Mouse (Mus musculus) retina, adult 2 months (tissue): ENCODE measurements around the gene Pdcl2.

Experiments
- DNase-seq: peaks from one replicate; pipeline ENCODE4 v3.0.0-alpha.2; 2012; ENCODE audit warnings: low read depth, low spot score

The Pdcl2 gene

GRCm38 (mm10) chr5:76330953-76331352 lies at the start of gene Pdcl2:
Pdcl2 (minus strand) TSS chr5:76331156.
- DNase-seq = no peak

DNA sequence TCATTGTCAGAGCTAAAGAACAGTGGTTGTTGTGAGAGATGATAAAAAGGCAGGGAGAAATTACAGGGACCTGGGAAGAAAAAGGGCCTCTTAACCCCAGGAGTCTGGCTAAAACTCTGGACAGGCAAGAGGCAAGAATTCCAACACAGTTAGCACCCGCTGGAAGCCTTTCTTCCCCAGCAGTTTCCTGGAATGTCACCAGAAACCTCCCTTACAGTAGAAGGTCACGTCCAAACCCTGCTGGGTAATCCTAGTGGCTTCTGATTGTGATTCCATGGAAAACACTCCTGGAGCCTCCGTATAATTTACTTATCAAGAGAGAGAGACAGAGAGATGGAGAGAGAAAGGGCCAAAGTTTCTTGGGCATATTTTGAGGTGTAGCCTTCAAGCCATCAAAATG lies 48.3 kb upstream of the Pdcl2 start:
- no peak for DNase-seq

GRCm38 (mm10) chr5:76369215-76369840 lies 38.4 kb upstream of the Pdcl2 start:
- no peak for DNase-seq

DNA sequence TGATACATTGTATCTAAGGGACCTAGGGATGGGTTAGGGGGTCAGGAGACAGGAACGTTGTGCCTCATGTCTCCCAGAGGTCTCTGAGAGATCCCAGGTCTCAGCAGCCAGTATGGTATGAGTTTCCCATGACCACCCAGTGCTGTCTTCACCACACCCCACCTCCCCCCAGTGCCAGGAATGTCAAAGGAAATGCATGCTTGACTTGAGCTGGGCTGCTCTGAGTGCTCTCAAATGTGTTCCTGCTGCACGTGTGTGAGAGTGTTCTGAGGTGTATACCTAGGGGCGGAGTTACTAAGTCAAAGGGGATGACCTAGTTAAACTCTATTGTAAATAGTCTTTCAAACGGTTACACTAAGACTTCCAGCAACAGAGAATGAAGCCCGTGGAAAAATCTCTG lies 34.5 kb upstream of the Pdcl2 start:
- DNase-seq = no peak

DNA sequence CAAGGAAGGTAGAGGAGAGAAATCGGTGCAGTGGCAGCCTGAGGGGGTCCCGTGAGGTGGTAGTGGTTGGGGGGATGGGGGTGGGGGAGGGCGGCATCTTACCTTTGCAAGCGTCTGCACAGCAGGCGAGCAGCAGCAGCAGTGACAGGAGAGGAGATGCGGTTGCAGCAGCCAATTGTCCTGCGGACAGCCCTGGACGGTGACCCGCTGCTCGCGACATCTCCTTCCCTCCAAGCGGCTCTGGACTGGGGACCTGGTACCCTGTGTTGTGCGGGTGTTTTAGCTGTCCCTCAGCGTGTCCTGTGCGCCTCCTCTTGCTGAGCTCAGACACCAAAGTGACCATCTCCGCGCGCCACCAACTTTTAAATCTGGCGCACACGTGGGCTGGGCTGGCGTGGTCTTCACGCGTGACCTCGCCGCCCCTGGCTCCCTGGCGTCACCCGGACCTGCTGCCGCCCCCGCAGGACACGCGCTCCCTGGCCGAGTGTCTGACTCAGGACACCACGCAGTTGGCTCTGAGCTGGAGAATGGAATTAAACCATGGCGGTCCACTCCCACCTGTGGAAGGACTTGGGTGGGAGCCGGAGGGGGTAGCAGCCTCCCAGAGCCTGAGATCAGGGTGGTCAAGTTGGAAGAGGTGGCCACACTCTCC lies 32.6 kb upstream of the Pdcl2 start, which contains the start of gene Nmu:
Gene Nmu, minus strand, starts transcription at position 336 of the 652 bp plus-strand sequence.
- no peak for DNase-seq

GRCm38 (mm10) chr5:76360786-76361185 lies 29.8 kb upstream of the Pdcl2 start:
- DNase-seq = no peak

DNA sequence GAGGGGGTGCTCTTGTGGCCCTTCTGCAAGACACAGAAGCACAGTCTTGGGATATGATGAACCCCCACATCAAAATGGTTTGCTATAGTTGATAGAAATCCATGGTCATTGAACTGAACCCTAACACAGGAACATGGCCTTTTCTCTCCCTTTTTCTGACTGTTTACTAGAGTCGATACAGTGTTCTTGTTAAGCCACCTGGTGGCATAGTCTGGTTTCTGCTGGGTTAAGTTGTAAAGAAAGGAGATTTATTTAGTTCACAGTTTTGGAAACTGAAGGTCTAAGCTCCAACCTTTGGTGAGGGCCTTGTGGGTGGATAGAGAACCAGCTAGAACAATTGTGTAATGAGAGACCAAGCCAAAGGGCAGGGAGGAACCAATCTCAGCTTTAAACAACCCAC lies 29.1 kb upstream of the Pdcl2 start:
- DNase-seq = no peak

DNA sequence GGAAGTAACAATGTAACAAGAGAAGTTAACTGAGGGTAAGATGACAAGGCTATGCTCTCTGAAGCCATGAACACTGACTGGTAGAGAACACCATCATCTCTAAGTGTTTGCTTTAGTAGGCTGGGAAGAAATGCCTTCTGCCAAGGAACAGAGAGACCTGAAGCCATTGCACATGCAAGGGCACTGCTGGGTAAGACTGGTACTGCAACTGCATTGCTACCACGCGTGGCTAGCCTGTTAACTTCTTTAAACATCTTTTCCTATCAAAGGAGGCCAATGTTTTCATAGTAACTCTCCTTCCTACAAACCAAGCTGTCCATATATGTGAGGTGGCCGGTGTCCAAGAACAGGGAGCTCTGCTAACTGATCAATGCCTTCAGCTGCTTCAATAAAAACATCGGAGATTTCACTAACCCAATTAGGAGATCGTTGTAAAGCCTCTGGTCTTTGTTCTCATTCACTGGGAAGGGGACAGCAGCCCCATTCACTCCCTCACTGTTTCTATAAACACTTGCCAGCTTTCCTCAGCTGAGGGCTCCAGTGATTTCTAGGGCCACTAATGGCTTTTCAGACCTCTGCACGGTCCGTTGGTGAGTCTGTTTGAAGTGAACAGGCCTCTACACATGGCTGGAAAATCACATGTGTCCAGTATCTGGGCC lies 21.1 kb upstream of the Pdcl2 start:
- no peak for DNase-seq

GRCm38 (mm10) chr5:76351537-76351936 lies 20.6 kb upstream of the Pdcl2 start:
- no peak for DNase-seq

DNA sequence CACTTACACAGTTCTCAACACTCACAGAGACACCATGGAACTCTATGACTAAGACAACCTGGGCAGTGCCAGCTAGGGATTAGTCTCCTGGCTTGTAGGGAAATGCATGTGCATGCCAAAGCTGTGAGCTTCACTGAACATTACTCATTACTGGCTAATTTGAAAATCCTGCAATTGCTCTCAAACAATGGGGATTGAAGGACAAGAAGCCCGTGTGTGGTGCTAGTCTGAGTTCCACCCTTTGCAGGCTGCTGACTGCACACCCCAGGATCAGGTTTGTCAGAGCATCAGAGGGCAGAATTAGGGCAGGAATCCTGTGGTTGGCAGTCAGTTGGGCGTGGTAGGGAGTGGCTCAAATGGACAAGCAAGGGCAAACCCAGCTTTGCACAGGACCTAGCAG lies 15.2 kb upstream of the Pdcl2 start:
- peak; percentile 4 for DNase-seq

DNA sequence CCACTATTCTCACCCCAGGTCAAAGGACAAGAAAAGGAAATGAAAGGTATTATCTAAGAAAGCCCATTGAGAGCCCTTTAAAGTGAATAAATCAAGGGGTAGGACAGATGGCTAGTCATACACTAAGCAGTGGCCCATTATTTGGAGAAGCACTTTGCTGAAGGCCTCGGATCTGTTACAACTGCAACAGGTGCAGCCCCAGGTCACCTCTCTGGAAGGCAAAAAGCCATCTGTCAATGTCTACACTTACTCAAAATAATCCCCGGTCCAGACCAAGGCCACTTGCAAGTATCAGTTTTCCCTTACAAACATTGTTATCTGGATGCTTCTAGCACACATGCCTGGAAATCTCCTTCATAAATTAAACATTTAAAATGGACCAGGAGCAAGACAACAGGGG lies 10.0 kb upstream of the Pdcl2 start:
- no peak for DNase-seq

- DNase-seq = no peak
These were observed 6.1 kb upstream of the Pdcl2 start for GRCm38 (mm10) chr5:76337100-76337499.

DNA sequence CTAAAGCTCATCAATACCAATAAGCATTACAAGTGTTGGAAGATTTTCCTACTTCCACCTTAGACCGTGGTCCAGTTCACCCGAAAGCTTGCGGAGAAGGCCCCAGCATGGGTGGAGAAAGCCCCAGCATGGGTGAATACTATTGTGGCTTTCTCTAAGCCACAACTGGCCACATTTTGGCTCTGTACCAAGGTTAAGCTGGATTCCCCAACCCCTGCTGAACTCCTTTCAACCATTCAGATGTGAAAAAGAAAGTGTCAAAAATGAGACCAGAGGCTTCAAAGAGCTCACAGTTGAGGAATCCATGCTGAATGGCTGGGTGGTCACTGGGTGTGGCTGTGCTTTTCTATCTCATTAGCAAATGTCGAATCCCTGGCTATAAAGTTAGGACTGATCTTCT lies 2.9 kb upstream of the Pdcl2 start:
- DNase-seq = no peak

GRCm38 (mm10) chr5:76327296-76327695 lies 3.7 kb downstream of the Pdcl2 start:
- DNase-seq = no peak

- no peak for DNase-seq
These were observed 5.8 kb downstream of the Pdcl2 start for GRCm38 (mm10) chr5:76325113-76325512.

DNA sequence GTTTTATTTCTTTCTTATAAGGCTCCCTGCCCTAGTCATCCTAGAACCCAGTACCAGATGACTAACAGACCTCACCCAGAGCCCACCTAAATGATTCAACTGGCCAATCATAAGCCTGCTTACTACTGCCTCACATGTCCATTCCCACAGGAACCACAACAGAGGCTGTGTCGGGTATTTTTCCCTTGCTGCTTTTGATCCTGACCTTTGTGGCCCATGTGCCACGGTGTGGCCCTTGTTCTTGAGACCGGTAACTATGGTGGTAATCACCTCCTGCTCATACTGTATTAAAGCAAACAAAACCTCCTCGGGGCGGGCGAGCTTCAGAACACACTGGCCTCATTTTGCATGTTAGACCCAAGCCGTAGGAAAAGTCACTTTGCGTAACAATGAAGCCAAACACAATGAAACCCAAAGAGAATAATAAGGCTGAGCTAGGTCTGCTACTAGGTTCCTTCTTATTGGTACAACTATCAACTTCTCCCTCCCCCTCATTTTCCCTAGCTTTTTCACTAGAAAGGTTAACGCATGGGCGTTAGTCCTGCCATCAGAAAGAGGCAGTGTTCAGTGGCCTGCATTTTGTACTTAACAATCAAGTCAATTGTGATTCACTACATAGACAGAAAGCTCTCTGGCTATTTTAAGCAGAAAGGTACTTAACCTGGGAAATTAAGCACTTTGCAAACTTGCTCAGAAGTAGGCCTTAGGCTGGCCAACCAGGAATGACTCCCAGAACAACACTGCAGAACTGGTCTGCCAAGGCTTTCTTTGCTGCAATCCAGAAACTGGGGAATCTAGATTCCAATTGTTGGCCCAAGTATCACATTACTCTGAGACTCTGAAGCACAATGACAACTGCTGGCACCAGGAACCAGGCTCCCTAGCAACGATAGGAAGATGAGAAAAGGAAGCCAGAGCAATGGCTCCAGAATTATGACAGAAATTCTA lies 9.4 kb downstream of the Pdcl2 start:
- DNase-seq = no peak

GRCm38 (mm10) chr5:76308206-76308605 lies 22.8 kb downstream of the Pdcl2 start:
- DNase-seq = no peak

DNA sequence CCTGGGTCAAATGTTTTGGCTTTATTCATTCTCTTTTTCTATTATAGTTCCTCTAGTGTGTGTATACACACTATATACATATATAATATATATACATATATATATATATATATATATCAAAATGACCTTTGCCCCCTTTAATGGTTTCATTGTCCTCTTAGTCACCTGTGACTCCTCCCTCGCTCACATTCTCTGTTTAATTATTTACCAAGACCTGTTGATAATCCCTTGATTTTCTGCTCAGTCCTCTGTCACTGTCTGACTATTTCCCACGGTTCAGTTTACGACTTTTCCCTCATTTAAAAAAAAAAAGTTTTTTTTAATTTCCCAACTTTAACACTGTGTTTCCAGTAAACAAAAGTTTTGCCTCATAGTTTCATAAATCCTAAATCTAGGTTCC lies 24.7 kb downstream of the Pdcl2 start:
- no peak for DNase-seq

- DNase-seq = no peak
These were observed 25.3 kb downstream of the Pdcl2 start for GRCm38 (mm10) chr5:76305616-76306015.

DNA sequence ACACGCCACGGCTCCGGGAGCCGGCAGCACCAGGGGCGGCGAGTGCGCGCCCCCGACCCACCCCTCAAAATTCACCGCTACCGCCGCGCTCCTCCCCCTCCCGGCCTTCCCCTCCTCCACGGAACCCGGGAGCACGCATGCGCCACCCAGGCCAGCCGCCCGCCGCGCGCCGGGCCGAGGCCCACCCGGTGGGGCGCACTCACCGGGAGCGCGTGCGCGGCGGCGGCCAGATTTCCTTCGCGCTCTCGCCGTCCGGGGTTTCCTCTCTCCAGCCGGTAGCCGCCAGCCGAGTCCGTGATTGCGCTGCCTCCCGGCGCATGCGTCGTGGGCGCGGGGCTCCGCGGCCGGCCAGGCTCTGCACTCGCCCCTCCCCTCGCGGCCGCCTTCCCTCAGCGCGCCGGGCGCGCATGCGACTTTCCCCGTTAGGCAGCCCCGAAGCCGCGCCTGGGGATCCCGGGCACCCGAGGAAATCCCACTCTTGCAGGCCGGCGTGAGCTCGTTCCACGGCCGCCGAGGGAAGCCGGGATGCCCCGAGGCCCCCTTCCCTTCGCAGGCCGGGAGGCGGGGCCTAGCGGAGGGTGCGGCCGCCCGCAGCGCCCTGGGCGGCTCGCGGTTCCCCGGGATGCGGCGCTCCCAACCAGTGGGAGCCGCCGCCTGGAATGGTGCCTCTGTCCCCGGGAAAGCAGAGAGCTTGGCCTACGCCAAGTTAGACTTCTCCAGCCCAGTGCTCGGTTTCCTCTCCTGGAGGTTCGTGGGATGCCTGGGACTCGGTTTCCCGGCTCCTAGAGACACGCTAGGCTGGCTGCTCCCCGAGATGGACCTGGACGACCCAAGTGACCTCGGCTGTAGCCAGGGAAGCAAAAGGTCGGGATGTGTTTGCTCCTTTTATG lies 26.3 kb downstream of the Pdcl2 start, which contains the start of gene Clock:
Gene Clock, minus strand, starts transcription at position 341 of the 890 bp plus-strand sequence.
- DNase-seq = peak; percentile 79
